Mouse (Mus musculus) spleen, adult 2 months (tissue): ENCODE measurements at regions not wholly inside any gene's neighbourhood (a gene's known extent, or its start where the extent isn't known, plus 50 kb on each side); places are given as distances from the start of the nearest gene placed in this dataset.

Source experiments
- CTCF ChIP-seq: fragments of 200-500 bp; IDR thresholded peaks from 2 replicates; pipeline ENCODE4 v1.5.1; 2011; ENCODE audit warnings: mild to moderate bottlenecking, inconsistent platforms; ENCODE audit not compliant: insufficient read depth, insufficient read length, insufficient replicate concordance; ENCODE audit errors: extremely low read depth
- POLR2A ChIP-seq: fragments of 200-500 bp; IDR thresholded peaks from 2 replicates; pipeline ENCODE4 v1.6.1; 2011; ENCODE audit warnings: low read depth, low read length, inconsistent platforms

- TF ChIP-seq CTCF (no peak), POLR2A (no peak)
Observed at GRCm38 (mm10) chr9:88069834-88070233, 257.2 kb upstream of the Nt5e start.
